Mouse (Mus musculus) kidney, postnatal 0 days (tissue): ENCODE measurements at regions not wholly inside any gene's neighbourhood (a gene's known extent, or its start where the extent isn't known, plus 50 kb on each side); places are given as distances from the start of the nearest gene placed in this dataset.
"Not testable (repeated sequence)": the region's sequence is repeated elsewhere in the genome, so short reads cannot be mapped to it uniquely, and the experiment has no call there.

Experiments
- ATAC-seq: fragments of 200-750 bp; cut with Nextera tagmentation; replicated peaks from 2 replicates; pipeline ENCODE4 v1.8.0; 2017; ENCODE audit warnings: low read depth, moderate number of reproducible peaks, moderate TSS enrichment, moderate library complexity; ENCODE audit not compliant: low FRiP score
- DNase-seq: peaks from one replicate; pipeline ENCODE4 v3.0.0-alpha.2; 2016; ENCODE audit warnings: low spot score
- H3K27ac ChIP-seq: fragments of 300-500 bp; sonication (generic); 2 replicates; pipeline ENCODE4 v1.5.1; 2014; ENCODE audit warnings: mild to moderate bottlenecking
- H3K27me3 ChIP-seq: fragments of 300-500 bp; sonication (generic); 2 replicates; pipeline ENCODE4 v1.6.1; 2014; ENCODE audit warnings: low read length, mixed read lengths; ENCODE audit not compliant: insufficient read depth
- H3K36me3 ChIP-seq: fragments of 300-500 bp; sonication (generic); 2 replicates; pipeline ENCODE4 v1.6.1; 2014; ENCODE audit warnings: low read length, mixed read lengths; ENCODE audit not compliant: insufficient read depth
- H3K4me1 ChIP-seq: fragments of 300-500 bp; sonication (generic); replicated peaks from 2 replicates; pipeline ENCODE4 v1.6.1; 2014; ENCODE audit warnings: antibody characterized with exemption, low read length, mixed read lengths; ENCODE audit not compliant: insufficient read depth
- H3K4me2 ChIP-seq: fragments of 300-500 bp; sonication (generic); 2 replicates; pipeline ENCODE4 v1.6.1; 2014; ENCODE audit warnings: mild to moderate bottlenecking, low read length, moderate library complexity, mixed read lengths
- H3K4me3 ChIP-seq: fragments of 300-500 bp; sonication (generic); replicated peaks from 2 replicates; pipeline ENCODE4 v1.5.1; 2014; ENCODE audit warnings: low read depth, low read length
- H3K9ac ChIP-seq: fragments of 300-500 bp; sonication (generic); 2 replicates; pipeline ENCODE4 v1.6.1; 2014; ENCODE audit warnings: low read depth, low read length
- H3K9me3 ChIP-seq: fragments of 300-500 bp; sonication (generic); replicated peaks from 2 replicates; pipeline ENCODE4 v1.6.1; 2016; ENCODE audit warnings: low read length, inconsistent platforms, mixed read lengths
- CTCF ChIP-seq: IDR thresholded peaks from 2 replicates; pipeline ENCODE4 v1.5.1; 2016; ENCODE audit warnings: antibody characterized with exemption, low read depth, mild to moderate bottlenecking, moderate library complexity
- WGBS: fragments of 180-500 bp; shearing (Covaris S2); extraction: QIAGEN DNeasy Blood & Tissue Kit; methylation state at CpG from one replicate; pipeline ENCODE4 v1.1.7; 2014; 5-methylcytosine and 5-hydroxymethylcytosine counted together

DNA sequence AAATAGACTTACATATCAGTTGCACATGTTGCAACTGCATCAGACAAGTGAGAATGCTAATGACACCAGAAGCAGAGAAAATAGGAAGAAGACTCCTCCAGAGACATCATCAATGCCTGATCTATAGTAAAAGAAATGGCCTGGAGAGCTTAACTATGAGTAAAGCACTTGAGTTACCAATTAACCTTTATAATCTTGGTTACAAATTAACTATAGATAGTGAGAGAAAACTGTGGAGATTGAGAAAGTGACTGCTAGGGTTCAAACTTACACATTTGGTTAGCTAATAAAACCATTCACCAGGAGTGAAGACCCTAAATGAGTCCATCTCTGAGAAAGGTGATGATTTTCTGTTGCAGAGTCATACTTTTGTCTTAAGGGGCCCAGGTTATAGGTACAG lies 307.4 kb downstream of the Phex start:
- no peak overlapping the region for H3K27ac ChIP-seq
- H3K4me2 ChIP-seq = no peak overlapping the region
- no peaks in the 10 kb centered on the region for H3K36me3 ChIP-seq
- TF ChIP-seq CTCF = no peak
- H3K4me3 ChIP-seq = no peak overlapping the region
- DNase-seq (no peak), ATAC-seq (no peak)
- no peaks in the 10 kb centered on the region for H3K27me3 ChIP-seq
- H3K9me3 ChIP-seq = no peaks in the 10 kb centered on the region
- H3K9ac ChIP-seq = no peak overlapping the region
- H3K4me1 ChIP-seq = no peaks in the 10 kb centered on the region

DNA sequence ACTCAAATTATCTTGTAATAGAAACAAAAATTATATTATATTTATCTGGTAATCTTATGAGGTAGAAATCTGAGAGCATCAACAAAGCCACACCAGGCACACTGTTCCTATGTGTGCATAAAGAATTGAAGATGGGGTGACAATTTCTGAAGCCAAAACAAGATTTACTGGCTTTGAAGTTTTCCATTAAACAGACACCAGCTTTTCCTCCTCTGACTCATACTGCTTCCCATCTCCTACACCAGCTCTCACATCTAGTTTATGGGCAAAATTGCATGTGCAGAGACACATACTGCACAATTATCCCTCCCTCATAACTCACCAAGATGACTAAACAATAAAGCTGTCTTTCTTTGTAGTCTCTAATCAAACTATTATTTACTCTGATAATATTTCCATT lies 335.1 kb downstream of the Phex start:
- no peak overlapping the region for H3K9ac ChIP-seq
- H3K4me3 ChIP-seq = no peak overlapping the region
- TF ChIP-seq CTCF = no peak
- H3K4me2 ChIP-seq = no peak overlapping the region
- H3K4me1 ChIP-seq = no peaks in the 10 kb centered on the region
- H3K27ac ChIP-seq = no peak overlapping the region
- no peaks in the 10 kb centered on the region for H3K9me3 ChIP-seq
- no peaks in the 10 kb centered on the region for H3K27me3 ChIP-seq
- ATAC-seq (no peak), DNase-seq (no peak)
- H3K36me3 ChIP-seq = no peaks in the 10 kb centered on the region

DNA sequence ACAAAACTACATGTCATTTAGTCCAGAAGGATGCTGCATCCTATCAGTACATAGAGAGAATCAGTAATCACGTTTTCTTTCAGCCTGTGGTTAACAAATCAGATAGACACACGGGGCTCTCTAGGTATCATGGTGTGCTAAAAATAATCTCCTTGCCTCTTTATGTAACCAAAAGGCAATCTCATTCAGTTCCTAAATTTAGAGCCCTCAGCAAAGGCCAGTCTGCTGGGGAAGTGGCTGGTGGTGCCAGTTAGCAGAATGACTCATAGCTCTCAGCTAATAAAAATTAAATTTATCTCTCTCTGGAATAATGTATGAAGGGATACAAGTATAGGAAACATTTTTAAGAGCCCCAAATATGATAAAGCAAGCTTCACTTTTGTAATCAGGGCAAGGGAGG lies 335.5 kb downstream of the Phex start:
- H3K9ac ChIP-seq = no peak overlapping the region
- no peak overlapping the region for H3K27ac ChIP-seq
- no peaks in the 10 kb centered on the region for H3K4me1 ChIP-seq
- no peak for TF ChIP-seq CTCF
- H3K27me3 ChIP-seq = no peaks in the 10 kb centered on the region
- H3K4me2 ChIP-seq = no peak overlapping the region
- DNase-seq (no peak), ATAC-seq (no peak)
- H3K36me3 ChIP-seq = no peaks in the 10 kb centered on the region
- no peaks in the 10 kb centered on the region for H3K9me3 ChIP-seq
- 36% methylated on average over 2 of the region's 2 CpGs for WGBS
- H3K4me3 ChIP-seq = no peak overlapping the region

DNA sequence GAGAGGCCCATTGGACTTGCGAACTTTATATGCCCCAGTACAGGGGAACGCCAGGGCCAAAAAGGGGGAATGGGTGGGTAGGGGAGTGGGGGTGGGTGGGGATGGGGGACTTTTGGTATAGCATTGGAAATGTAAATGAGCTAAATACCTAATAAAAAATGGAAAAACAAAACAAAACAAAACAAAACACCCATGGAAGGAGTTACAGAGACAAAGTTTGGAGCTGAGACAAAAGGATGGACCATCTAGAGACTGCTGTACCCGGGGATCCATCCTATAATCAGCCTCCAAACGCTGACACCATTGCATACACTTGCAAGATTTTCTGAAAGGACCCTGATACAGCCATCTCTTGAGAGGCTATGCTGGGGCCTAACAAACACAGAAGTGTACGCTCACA lies 337.1 kb downstream of the Phex start:
- H3K36me3 ChIP-seq, H3K4me2 ChIP-seq, H3K27ac ChIP-seq, H3K4me3 ChIP-seq, ATAC-seq, H3K4me1 ChIP-seq, H3K27me3 ChIP-seq, H3K9ac ChIP-seq, H3K9me3 ChIP-seq, DNase-seq: not testable (repeated sequence)
- WGBS = 84% methylated on average over 5 of the region's 5 CpGs

DNA sequence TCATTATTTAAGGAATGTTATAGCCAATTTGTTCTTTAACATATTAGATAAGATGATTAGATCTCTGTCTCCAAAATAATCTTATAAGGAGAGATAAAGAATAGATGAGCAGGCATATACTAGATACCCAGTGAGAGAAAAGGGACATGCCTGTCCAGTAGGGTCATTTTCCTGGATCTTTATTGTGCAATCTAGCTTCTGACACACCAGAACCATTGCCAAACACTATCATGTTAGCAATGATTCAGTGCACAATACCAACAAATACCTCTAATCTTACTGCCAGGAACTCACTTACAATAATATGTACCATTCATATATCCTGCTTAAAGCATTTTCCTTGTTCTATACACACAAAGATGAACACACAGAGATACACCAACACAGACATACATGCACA lies 338.9 kb downstream of the Phex start:
- Histone ChIP-seq H3K27me3 (no peaks in the 10 kb centered on the region), H3K36me3 (no peaks in the 10 kb centered on the region), H3K4me1 (no peaks in the 10 kb centered on the region), H3K4me3 (no peak overlapping the region), H3K4me2 (no peak overlapping the region), H3K9ac (no peak overlapping the region), H3K9me3 (no peaks in the 10 kb centered on the region), H3K27ac (no peak overlapping the region)
- ATAC-seq = no peak
- DNase-seq = no peak
- no peak for TF ChIP-seq CTCF

DNA sequence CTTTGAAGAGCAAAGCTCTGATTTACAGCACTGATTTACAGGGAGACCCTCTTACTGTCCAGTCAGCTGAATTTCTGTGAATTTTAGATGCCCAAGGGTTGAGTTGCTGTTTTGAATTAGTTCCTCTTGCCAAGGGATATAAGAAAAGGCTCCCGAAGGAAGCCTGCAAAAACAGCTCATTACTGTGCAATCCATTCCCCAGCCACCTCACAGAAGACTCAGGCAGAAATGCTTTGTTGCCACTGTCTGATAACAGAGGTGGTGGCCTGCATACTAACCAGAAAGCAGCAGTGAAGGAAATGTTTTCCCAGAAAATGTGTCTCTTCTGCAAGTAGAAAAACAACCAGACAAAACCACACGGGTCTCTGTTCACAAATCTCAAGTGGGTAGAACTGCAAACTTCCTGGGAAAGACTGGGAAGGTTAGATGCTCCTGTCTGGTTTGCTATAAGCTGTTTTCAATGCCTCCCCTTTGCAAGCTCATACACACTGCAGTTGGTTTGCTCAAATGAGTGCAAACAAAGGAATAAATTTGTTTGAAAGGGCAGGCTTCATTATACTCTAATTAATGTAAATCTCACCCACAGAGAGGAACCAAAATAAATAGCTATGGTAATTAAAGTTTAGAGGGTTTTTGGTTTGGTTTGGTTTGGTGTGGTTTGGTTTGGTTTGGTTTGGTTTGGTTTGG lies 363.3 kb downstream of the Phex start:
- Histone ChIP-seq H3K4me2 (no peak overlapping the region), H3K9ac (no peak overlapping the region), H3K27ac (no peak overlapping the region), H3K36me3 (no peaks in the 10 kb centered on the region), H3K27me3 (no peaks in the 10 kb centered on the region), H3K9me3 (no peaks in the 10 kb centered on the region), H3K4me1 (no peaks in the 10 kb centered on the region), H3K4me3 (no peak overlapping the region)
- ATAC-seq (no peak), DNase-seq (no peak)
- no peak for TF ChIP-seq CTCF
- 43% methylated on average over 2 of the region's 2 CpGs for WGBS

DNA sequence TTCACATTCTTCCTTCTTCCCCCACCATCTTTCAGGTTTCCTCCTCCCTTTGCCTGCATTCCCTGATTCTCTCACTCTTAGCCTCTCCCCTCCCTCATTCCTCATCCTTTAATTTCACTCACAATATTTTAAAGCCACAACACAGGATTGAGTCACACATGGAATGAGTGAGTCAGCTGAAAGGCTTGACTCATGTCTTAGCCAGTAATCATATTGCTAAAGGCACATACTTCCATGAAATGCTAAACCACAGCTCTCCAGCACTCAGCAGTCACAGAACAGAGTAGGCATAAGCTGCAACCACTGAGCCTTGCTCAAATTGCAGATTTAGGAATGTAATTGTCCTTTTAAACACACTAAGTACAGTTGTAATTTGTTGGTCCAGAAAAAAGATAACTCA lies 386.2 kb downstream of the Phex start:
- H3K4me1 ChIP-seq = no peaks in the 10 kb centered on the region
- no peak overlapping the region for H3K9ac ChIP-seq
- H3K4me2 ChIP-seq = no peak overlapping the region
- H3K36me3 ChIP-seq = no peaks in the 10 kb centered on the region
- DNase-seq = no peak
- no peak for TF ChIP-seq CTCF
- ATAC-seq = no peak
- H3K4me3 ChIP-seq = no peak overlapping the region
- no peak overlapping the region for H3K27ac ChIP-seq
- H3K27me3 ChIP-seq = no peaks in the 10 kb centered on the region
- H3K9me3 ChIP-seq = no peaks in the 10 kb centered on the region
